Mouse (Mus musculus) bone marrow macrophage, adult 2 months (primary cell): ENCODE results near the gene Sh3bgrl.

ENCODE experiments used
- CTCF ChIP-seq: IDR thresholded peaks from 2 replicates; pipeline ENCODE4 v1.5.1; 2012; ENCODE audit warnings: low read depth, mild to moderate bottlenecking, low read length, moderate library complexity
- POLR2A ChIP-seq: IDR thresholded peaks from 2 replicates; pipeline ENCODE4 v1.6.1; 2012; ENCODE audit warnings: mild to moderate bottlenecking, low read depth, low read length, borderline replicate concordance

DNA sequence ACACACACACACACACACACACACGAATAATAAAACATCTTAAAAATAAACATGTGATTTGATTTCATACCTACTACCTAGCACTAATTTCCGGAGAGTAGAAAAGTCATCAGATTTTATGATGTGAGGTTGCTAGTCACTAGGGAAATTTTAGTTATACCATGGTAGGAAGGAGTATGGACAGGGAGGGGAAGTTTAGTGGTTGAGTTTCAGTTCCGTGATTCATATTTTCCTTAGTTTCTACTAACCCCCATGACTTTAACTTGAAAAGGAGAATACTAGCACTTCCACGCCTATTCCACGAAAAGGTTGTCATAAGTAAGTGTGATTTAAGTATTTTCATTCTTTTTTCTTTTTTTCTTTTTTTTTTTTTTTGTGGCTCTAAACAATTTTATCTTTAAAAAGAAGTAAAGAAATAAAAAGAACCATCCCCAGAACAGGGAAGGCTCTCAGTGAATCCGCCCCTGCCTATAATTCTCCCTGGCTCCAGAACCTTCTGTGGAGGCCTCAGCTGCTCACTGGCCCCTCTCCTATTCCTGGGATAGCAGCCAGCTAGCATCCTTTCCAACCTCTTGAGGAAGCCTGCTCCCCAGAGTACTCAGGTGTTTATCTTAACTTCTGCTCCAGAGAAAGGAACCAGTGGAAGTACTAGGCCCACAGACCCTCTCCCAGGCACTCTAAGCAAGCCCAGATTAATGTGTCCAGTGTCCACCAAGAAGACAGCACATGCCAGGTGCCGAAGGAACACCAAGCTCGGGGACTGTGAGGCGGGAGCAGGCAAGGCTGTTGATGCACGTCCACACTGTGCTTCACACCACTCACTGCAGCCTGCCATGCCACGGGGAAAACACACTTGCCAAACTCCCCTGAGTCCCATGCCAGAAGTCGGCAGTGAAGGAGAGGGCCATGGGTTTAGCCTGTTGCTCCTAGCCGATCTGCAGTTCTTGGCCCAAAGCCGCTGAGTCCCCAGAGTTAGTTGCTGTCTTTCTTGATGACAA lies 25.0 kb downstream of the Sh3bgrl start:
- TF ChIP-seq CTCF (no peak), POLR2A (no peak)
